Mouse (Mus musculus) liver, embryonic 11.5 days (tissue): ENCODE measurements around the gene 4930596D02Rik. TPM values are rescaled to one million over a fixed set of nuclear protein-coding genes. Genes with fewer than 3 reads are reported as not detected.

Experiments used
- ATAC-seq: fragments of 200-750 bp; cut with Nextera tagmentation; replicated peaks from 2 replicates; pipeline ENCODE4 v1.8.0; 2017; ENCODE audit warnings: moderate number of reproducible peaks, mild to moderate bottlenecking, moderate TSS enrichment, moderate library complexity; ENCODE audit not compliant: low FRiP score
- DNase-seq: peaks from one replicate; pipeline ENCODE4 v3.0.0-alpha.2; 2017; ENCODE audit warnings: low spot score
- H3K27ac ChIP-seq: fragments of 300-500 bp; sonication (generic); 2 replicates; pipeline ENCODE4 v1.5.1; 2014; ENCODE audit warnings: mild to moderate bottlenecking, low read depth, low read length, control low read depth
- H3K27me3 ChIP-seq: fragments of 300-500 bp; sonication (generic); replicated peaks from 2 replicates; pipeline ENCODE4 v1.6.1; 2014; ENCODE audit warnings: low read length, mixed read lengths; ENCODE audit not compliant: control insufficient read depth, insufficient read depth
- H3K36me3 ChIP-seq: fragments of 300-500 bp; sonication (generic); 2 replicates; pipeline ENCODE4 v1.6.1; 2014; ENCODE audit warnings: mild to moderate bottlenecking, low read length, moderate library complexity, mixed read lengths; ENCODE audit not compliant: control insufficient read depth, insufficient read depth
- H3K4me1 ChIP-seq: fragments of 300-500 bp; sonication (generic); replicated peaks from 2 replicates; pipeline ENCODE4 v1.6.1; 2014; ENCODE audit warnings: low read length, mixed read lengths; ENCODE audit not compliant: control insufficient read depth, insufficient read depth
- H3K4me2 ChIP-seq: fragments of 300-500 bp; sonication (generic); 2 replicates; pipeline ENCODE4 v1.6.1; 2014; ENCODE audit warnings: mild to moderate bottlenecking, control low read depth, moderate library complexity
- H3K4me3 ChIP-seq: fragments of 300-500 bp; sonication (generic); 2 replicates; pipeline ENCODE4 v1.5.1; 2014; ENCODE audit warnings: low read depth, low read length, control low read depth
- H3K9ac ChIP-seq: fragments of 300-500 bp; sonication (generic); 2 replicates; pipeline ENCODE4 v1.6.1; 2014; ENCODE audit warnings: low read depth, low read length, control low read depth
- H3K9me3 ChIP-seq: fragments of 300-500 bp; sonication (generic); 2 replicates; pipeline ENCODE4 v1.6.1; 2016; ENCODE audit warnings: low read length, inconsistent platforms, mixed read lengths; ENCODE audit not compliant: control insufficient read depth
- WGBS: fragments of 180-500 bp; shearing (Covaris S2); extraction: QIAGEN DNeasy Blood & Tissue Kit; methylation state at CpG from one replicate; pipeline ENCODE4 v1.1.7; 2014; 5-methylcytosine and 5-hydroxymethylcytosine counted together
- polyA plus RNA-seq: library from polyadenylated mRNA; unstranded; fragments of >200 nt; fragmentation: Nextera tagmentation; extraction: Ambion mirVana; gene quantifications from 2 replicates; pipeline ENCODE4 v1.2.1, GENCODE M21; 2014

The 4930596D02Rik gene
- polyA plus RNA-seq, result not detected in 2 replicates

DNA sequence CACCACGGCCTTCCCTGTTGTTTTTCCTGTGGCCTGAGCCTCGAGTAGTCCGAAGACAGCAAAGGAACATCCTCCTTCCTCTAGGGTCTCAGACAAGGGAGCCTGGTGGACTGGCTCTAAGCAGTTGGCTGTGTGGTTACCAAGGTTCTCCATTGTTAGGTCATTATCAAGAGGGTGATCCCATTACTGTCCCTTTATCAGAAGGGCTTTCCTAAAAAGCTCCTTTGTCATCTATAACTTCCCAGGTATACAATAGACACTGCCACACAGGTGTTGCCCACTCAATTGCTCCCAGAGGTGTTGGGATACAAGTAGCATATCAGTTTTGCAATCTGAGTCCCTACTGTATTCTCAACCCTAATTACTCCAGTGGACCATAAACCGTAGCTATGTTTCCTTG, at the start of gene 4930596D02Rik:
4930596D02Rik (minus strand) TSS at position 101 of the 400 bp plus-strand sequence.
- Histone ChIP-seq H3K27me3 (no peaks in the 10 kb centered on the region), H3K36me3 (no peaks in the 10 kb centered on the region), H3K9me3 (no peaks in the 10 kb centered on the region), H3K4me3 (no peak within 1 kb of the TSS), H3K4me2 (no peak within 1 kb of the TSS), H3K9ac (no peak within 1 kb of the TSS), H3K27ac (no peak within 1 kb of the TSS), H3K4me1 (no peaks in the 10 kb centered on the region)
- DNase-seq (no peak), ATAC-seq (no peak)
- 70% methylated on average over 4 of the region's 4 CpGs for WGBS

DNA sequence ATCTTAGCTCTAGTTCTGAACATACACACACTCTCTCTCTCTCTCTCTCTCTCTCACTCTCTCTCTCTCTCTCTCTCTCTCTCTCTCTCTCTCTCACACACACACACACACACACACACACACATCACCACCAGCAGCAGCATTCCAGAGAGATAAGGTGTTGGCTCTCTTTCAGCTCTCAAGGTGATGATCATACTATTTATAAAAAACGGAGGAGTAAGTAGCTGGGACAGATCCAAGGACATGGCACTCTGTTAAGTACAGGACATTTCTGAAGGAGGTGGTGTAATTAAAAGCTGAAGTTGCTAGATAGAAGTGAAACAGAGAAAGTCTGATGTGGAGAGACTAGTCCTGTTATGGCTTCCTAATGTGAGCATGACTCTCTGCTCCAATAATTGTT, 41.5 kb upstream of the 4930596D02Rik start:
- Histone ChIP-seq H3K9ac (no peak overlapping the region), H3K27ac (no peak overlapping the region), H3K4me3 (no peak overlapping the region), H3K4me1 (no peaks in the 10 kb centered on the region), H3K9me3 (no peaks in the 10 kb centered on the region), H3K27me3 (no peaks in the 10 kb centered on the region), H3K36me3 (no peaks in the 10 kb centered on the region), H3K4me2 (no peak overlapping the region)
- DNase-seq (no peak), ATAC-seq (no peak)
- 58% methylated on average over 1 of the region's 1 CpGs for WGBS

DNA sequence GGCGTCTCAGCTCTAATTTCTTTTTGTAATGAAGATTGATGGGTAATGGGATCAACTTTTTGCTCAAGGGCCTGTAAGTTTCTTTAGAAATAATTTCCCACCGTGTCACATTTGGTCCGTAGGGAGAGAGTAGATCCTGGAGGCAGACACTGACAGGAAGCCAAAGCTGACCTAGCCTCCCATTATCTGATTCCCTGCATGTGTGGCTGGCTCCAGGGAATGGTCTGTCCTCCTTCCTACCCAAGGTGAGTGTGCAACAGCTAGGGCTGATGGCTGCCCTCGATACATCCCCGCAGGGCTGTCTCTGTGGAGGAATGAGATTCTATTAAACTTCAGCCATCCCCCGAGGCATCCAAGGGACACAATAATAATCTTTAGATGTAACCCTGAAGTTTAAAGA, 33.5 kb upstream of the 4930596D02Rik start:
- H3K4me2 ChIP-seq, result no peak overlapping the region
- no peak overlapping the region for H3K27ac ChIP-seq
- no peaks in the 10 kb centered on the region for H3K27me3 ChIP-seq
- H3K9ac ChIP-seq, result no peak overlapping the region
- no peaks in the 10 kb centered on the region for H3K36me3 ChIP-seq
- H3K4me3 ChIP-seq, result no peak overlapping the region
- WGBS, result 75% methylated on average over 6 of the region's 6 CpGs
- no peak for DNase-seq
- ATAC-seq, result no peak
- no peaks in the 10 kb centered on the region for H3K9me3 ChIP-seq
- H3K4me1 ChIP-seq, result no peaks in the 10 kb centered on the region

DNA sequence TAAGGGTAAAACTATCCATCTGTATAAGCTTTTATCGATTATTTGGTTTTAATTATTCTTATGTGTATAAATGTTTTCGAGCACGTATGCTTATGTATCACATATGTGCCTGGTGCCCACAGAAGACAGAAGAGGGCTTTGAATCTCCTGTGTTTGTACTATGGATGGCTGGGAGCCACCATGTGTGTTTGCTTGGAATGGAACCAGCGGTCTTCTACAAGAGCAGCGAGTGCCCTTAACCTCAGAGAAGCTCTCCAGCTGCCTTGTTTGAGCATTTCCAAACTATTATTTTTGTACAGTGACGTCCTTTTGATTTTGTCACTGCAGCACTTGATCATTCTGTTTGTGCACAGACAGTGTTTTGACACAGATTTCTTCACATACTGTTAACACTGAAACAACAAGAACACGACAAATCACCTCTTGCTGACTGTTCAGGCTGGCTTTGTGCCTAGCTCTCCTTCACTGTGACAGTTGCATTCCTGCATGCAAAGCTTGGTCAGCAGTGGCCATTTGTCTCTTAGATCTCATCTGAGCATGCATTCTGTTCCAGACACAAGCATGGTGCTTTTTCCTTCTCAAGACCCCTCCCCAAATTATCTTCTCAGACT, 30.4 kb upstream of the 4930596D02Rik start:
- ATAC-seq, result no peak
- H3K4me2 ChIP-seq, result no peak overlapping the region
- H3K4me3 ChIP-seq, result no peak overlapping the region
- H3K27ac ChIP-seq, result no peak overlapping the region
- no peaks in the 10 kb centered on the region for H3K9me3 ChIP-seq
- H3K27me3 ChIP-seq, result no peaks in the 10 kb centered on the region
- no peaks in the 10 kb centered on the region for H3K36me3 ChIP-seq
- no peak overlapping the region for H3K9ac ChIP-seq
- no peaks in the 10 kb centered on the region for H3K4me1 ChIP-seq
- WGBS, result 84% methylated on average over 7 of the region's 7 CpGs
- DNase-seq, result no peak

DNA sequence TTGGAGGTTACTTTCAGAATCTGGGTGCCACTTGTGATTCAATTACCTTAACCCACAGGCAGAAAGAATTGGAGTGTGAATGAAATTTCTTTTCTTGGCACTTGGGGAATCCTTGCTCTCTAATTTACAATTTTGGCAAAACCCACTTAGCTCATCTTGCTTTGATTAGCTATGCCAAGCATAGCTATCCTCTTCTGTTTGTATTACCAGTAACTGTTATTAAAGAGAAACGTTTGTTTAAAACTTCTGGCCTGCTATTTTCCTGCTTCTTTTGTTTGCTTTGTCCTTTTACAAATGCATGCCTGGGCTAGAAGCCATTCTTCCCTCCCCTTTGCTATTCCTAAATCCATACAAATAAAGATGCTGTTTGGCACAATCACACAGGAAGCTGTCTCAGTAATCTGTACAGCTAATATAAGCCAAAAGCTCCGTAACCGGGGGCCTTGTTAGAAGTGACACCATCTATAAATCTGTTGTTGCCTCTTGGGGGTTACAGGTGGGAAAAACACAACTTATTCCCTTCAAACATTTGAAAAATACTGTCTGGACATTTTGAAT, 19.0 kb downstream of the 4930596D02Rik start:
- DNase-seq (no peak), ATAC-seq (no peak)
- 72% methylated on average over 3 of the region's 3 CpGs for WGBS

DNA sequence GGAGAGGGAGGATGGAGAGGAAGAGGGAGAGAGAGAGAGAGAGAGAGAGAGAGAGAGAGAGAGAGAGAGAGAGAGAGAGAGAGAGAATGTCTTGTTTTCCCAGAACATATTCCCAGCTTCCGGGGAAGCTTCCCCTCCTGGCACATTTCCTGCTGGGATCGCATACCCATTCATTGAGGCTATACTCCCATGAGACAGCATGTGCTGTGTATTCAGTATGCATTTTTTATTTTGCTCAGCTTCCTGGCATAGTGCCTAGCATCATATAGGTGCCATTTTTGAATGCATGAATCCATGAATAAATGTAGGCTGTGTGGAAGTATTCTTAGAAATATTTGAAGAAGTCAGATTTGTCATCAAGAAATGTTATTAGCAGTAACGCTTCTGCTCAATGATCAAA, 31.7 kb downstream of the 4930596D02Rik start:
- Histone ChIP-seq H3K27ac (no peak overlapping the region), H3K27me3 (no peaks in the 10 kb centered on the region), H3K9me3 (no peaks in the 10 kb centered on the region), H3K4me2 (no peak overlapping the region), H3K36me3 (no peaks in the 10 kb centered on the region), H3K9ac (no peak overlapping the region), H3K4me1 (no peaks in the 10 kb centered on the region), H3K4me3 (no peak overlapping the region)
- DNase-seq (no peak), ATAC-seq (no peak)
- 85% methylated on average over 3 of the region's 3 CpGs for WGBS

More for the DNA sequence above, 19.0 kb downstream of the 4930596D02Rik start:
- Histone ChIP-seq H3K36me3 (no peaks in the 10 kb centered on the region), H3K27ac (no peak overlapping the region), H3K9ac (no peak overlapping the region), H3K9me3 (no peaks in the 10 kb centered on the region), H3K4me1 (no peaks in the 10 kb centered on the region), H3K27me3 (no peaks in the 10 kb centered on the region), H3K4me3 (no peak overlapping the region), H3K4me2 (no peak overlapping the region)

DNA sequence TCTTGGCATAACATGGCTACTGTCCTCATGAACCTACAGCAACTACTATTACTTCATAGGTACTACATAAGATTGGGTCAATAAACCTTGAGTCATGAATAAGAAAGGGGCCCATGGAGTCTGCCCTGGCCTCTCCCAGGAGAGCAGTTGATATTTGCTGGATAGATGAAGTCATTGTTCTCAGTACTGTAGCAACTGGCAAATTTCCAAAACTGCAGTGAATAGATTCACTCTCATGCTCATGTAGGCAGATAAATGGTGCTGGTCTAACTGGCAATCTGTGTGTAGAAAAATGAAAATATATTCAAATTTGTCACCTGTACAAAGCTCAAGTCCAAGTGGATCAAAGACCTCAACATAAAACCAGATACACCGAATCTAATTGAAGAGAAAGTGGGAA, 38.5 kb downstream of the 4930596D02Rik start:
- Histone ChIP-seq H3K27me3 (no peaks in the 10 kb centered on the region), H3K36me3 (no peaks in the 10 kb centered on the region), H3K4me1 (no peaks in the 10 kb centered on the region), H3K27ac (no peak overlapping the region), H3K9me3 (no peaks in the 10 kb centered on the region), H3K4me3 (no peak overlapping the region), H3K9ac (no peak overlapping the region), H3K4me2 (no peak overlapping the region)
- ATAC-seq (no peak), DNase-seq (no peak)
- 82% methylated on average over 1 of the region's 1 CpGs for WGBS
